Mouse (Mus musculus) lung, postnatal 36 days (tissue): Measurements from ENCODE around the gene Xrcc4.
"Not testable (repeated sequence)": the region's sequence is repeated elsewhere in the genome, so short reads cannot be mapped to it uniquely, and the experiment has no call there.

Experiments used
- DNase-seq: peaks from one replicate; pipeline ENCODE4 v3.0.0; 2022; ENCODE audit warnings: mixed read lengths

The Xrcc4 gene

GRCm38 (mm10) chr13:89809024-89809423 lies 280.4 kb downstream of the Xrcc4 start:
- DNase-seq = no peak

- no peak for DNase-seq
These were observed 287.5 kb downstream of the Xrcc4 start for GRCm38 (mm10) chr13:89801901-89802300.

GRCm38 (mm10) chr13:89797721-89798120 lies 291.7 kb downstream of the Xrcc4 start:
- DNase-seq = no peak

- DNase-seq = no peak
These were observed 297.9 kb downstream of the Xrcc4 start for GRCm38 (mm10) chr13:89791475-89791874.

GRCm38 (mm10) chr13:89782886-89783285 lies 306.5 kb downstream of the Xrcc4 start:
- no peak for DNase-seq

- no peak for DNase-seq
These were observed 309.1 kb downstream of the Xrcc4 start for GRCm38 (mm10) chr13:89780276-89780675.

- peak; percentile 86 for DNase-seq
These were observed 310.0 kb downstream of the Xrcc4 start for GRCm38 (mm10) chr13:89779208-89779911.

- DNase-seq = no peak
These were observed 311.6 kb downstream of the Xrcc4 start for GRCm38 (mm10) chr13:89777764-89778163.

- DNase-seq = no peak
These were observed 312.3 kb downstream of the Xrcc4 start for GRCm38 (mm10) chr13:89777146-89777545.

- DNase-seq = no peak
These were observed 322.9 kb downstream of the Xrcc4 start for GRCm38 (mm10) chr13:89766551-89766950.

GRCm38 (mm10) chr13:89765966-89766365 lies 323.4 kb downstream of the Xrcc4 start:
- DNase-seq = peak; percentile 14

- DNase-seq = no peak
These were observed 327.1 kb downstream of the Xrcc4 start for GRCm38 (mm10) chr13:89762339-89762738.

GRCm38 (mm10) chr13:89756347-89756746 lies 333.1 kb downstream of the Xrcc4 start:
- DNase-seq = no peak

- not testable (repeated sequence) for DNase-seq
These were observed 338.8 kb downstream of the Xrcc4 start for GRCm38 (mm10) chr13:89750562-89750961.

- no peak for DNase-seq
These were observed 346.2 kb downstream of the Xrcc4 start for GRCm38 (mm10) chr13:89743201-89743600.

GRCm38 (mm10) chr13:89742686-89743200 lies 346.7 kb downstream of the Xrcc4 start:
- no peak for DNase-seq

GRCm38 (mm10) chr13:89741766-89742685 lies 347.4 kb downstream of the Xrcc4 start, which contains the start of gene Vcan:
TSS of gene Vcan (minus strand) at chr13:89742509.
- DNase-seq = peak; percentile 17

- DNase-seq = peak; percentile 6
These were observed 348.3 kb downstream of the Xrcc4 start for GRCm38 (mm10) chr13:89741116-89741551.

- peak; percentile 85 for DNase-seq
These were observed 348.9 kb downstream of the Xrcc4 start for GRCm38 (mm10) chr13:89740243-89741115.

- DNase-seq = no peak
These were observed 349.6 kb downstream of the Xrcc4 start for GRCm38 (mm10) chr13:89739696-89740242.

GRCm38 (mm10) chr13:89738776-89739695 lies 350.4 kb downstream of the Xrcc4 start:
- DNase-seq = peak; percentile 86
